Mouse (Mus musculus) olfactory bulb, adult 2 months (tissue): Measurements from ENCODE around the gene Haus8. TPM values are rescaled to one million over a fixed set of nuclear protein-coding genes. Genes with fewer than 3 reads are reported as not detected.
"Not testable (repeated sequence)": the region's sequence is repeated elsewhere in the genome, so short reads cannot be mapped to it uniquely, and the experiment has no call there.

Source experiments
- H3K27ac ChIP-seq: fragments of 200-500 bp; 2 replicates; pipeline ENCODE4 v1.5.1; 2012; ENCODE audit warnings: low read depth, low read length; ENCODE audit not compliant: insufficient read depth
- H3K4me1 ChIP-seq: fragments of 200-500 bp; 2 replicates; pipeline ENCODE4 v1.6.1; 2012; ENCODE audit warnings: low read length; ENCODE audit not compliant: control insufficient read depth, insufficient read depth
- H3K4me3 ChIP-seq: fragments of 200-500 bp; 2 replicates; pipeline ENCODE4 v1.5.1; 2012; ENCODE audit warnings: mild to moderate bottlenecking, low read depth, low read length, moderate library complexity; ENCODE audit not compliant: insufficient read depth
- CTCF ChIP-seq: fragments of 200-500 bp; IDR thresholded peaks from 2 replicates; pipeline ENCODE4 v1.5.1; 2012; ENCODE audit warnings: low read depth, mild to moderate bottlenecking, low read length, moderate library complexity; ENCODE audit not compliant: insufficient read depth
- POLR2A ChIP-seq: fragments of 200-500 bp; IDR thresholded peaks from 2 replicates; pipeline ENCODE4 v1.6.1; 2012; ENCODE audit warnings: mild to moderate bottlenecking, low read depth, low read length, moderate library complexity; ENCODE audit not compliant: insufficient read depth
- WGBS: fragments of 180-500 bp; shearing (Covaris S2); methylation state at CpG from one replicate; pipeline ENCODE4 v1.1.7; 2018; 5-methylcytosine and 5-hydroxymethylcytosine counted together
- polyA plus RNA-seq: library from polyadenylated mRNA; stranded (reverse); fragments of >200 nt; gene quantifications from 2 replicates; pipeline ENCODE4 v1.2.4, GENCODE M21; 2012; ENCODE audit warnings: low replicate concordance; ENCODE audit not compliant: missing spikeins, insufficient read depth, insufficient read length

The Haus8 gene
- polyA plus RNA-seq, 1 experiment: not detected

- H3K27ac ChIP-seq: no peak overlapping the region
- no peak for TF ChIP-seq POLR2A
- TF ChIP-seq CTCF: no peak
- no peak overlapping the region for H3K4me3 ChIP-seq
- H3K4me1 ChIP-seq: peaks cover 7% of the 10 kb centered on the region; the same call in 1 of the 2 replicates
- 96% methylated on average over 21 of the region's 21 CpGs for WGBS
Observed at GRCm38 (mm10) chr8:71290211-71290610, 17.5 kb upstream of the Haus8 start.

- 61% methylated on average over 7 of the region's 7 CpGs for WGBS
- no peak overlapping the region for H3K4me3 ChIP-seq
- TF ChIP-seq POLR2A: no peak
- TF ChIP-seq CTCF: no peak
- H3K4me1 ChIP-seq: peaks cover 9% of the 10 kb centered on the region
- H3K27ac ChIP-seq: no peak overlapping the region
Observed at GRCm38 (mm10) chr8:71289098-71289497, 16.4 kb upstream of the Haus8 start.

- TF ChIP-seq POLR2A (no peak), CTCF (no peak)
- no peak overlapping the region for H3K4me3 ChIP-seq
- 69% methylated on average over 3 of the region's 3 CpGs for WGBS
Observed at GRCm38 (mm10) chr8:71288441-71288949, 15.8 kb upstream of the Haus8 start.

GRCm38 (mm10) chr8:71286223-71286622, 13.5 kb upstream of the Haus8 start:
- H3K27ac ChIP-seq, H3K4me3 ChIP-seq: not testable (repeated sequence)
- peaks cover 19% of the 10 kb centered on the region for H3K4me1 ChIP-seq
- WGBS: 78% methylated on average over 2 of the region's 2 CpGs

More at GRCm38 (mm10) chr8:71288441-71288949, 15.8 kb upstream of the Haus8 start:
- H3K27ac ChIP-seq: no peak overlapping the region
- peaks cover 9% of the 10 kb centered on the region for H3K4me1 ChIP-seq

- no peak overlapping the region for H3K27ac ChIP-seq
- WGBS: 31% methylated on average over 5 of the region's 5 CpGs
- H3K4me3 ChIP-seq: no peak overlapping the region
- TF ChIP-seq POLR2A (no peak), CTCF (no peak)
- peaks cover 14% of the 10 kb centered on the region for H3K4me1 ChIP-seq
Observed at GRCm38 (mm10) chr8:71282621-71283020, 9.9 kb upstream of the Haus8 start.

- not testable (repeated sequence) for H3K27ac ChIP-seq, H3K4me3 ChIP-seq
- 22% methylated on average over 1 of the region's 1 CpGs for WGBS
- H3K4me1 ChIP-seq: peaks cover 14% of the 10 kb centered on the region
Observed at GRCm38 (mm10) chr8:71281731-71282130, 9.0 kb upstream of the Haus8 start.

- peaks cover 22% of the 10 kb centered on the region for H3K4me1 ChIP-seq
- not testable (repeated sequence) for H3K27ac ChIP-seq, H3K4me3 ChIP-seq
- 74% methylated on average over 1 of the region's 1 CpGs for WGBS
Observed at GRCm38 (mm10) chr8:71279409-71279808, 6.7 kb upstream of the Haus8 start.

- Histone ChIP-seq H3K27ac (no peak overlapping the region), H3K4me3 (no peak overlapping the region), H3K4me1 (peaks cover 23% of the 10 kb centered on the region)
- WGBS: 74% methylated on average over 3 of the region's 3 CpGs
- no peak for TF ChIP-seq POLR2A
- TF ChIP-seq CTCF: no peak
Observed at GRCm38 (mm10) chr8:71276166-71276565, 3.4 kb upstream of the Haus8 start.

- TF ChIP-seq CTCF (no peak), POLR2A (no peak)
- H3K4me3 ChIP-seq: no peak overlapping the region
Observed at GRCm38 (mm10) chr8:71274478-71274877, 1.7 kb upstream of the Haus8 start.

GRCm38 (mm10) chr8:71273151-71273510, 397 bp upstream of the Haus8 start:
- H3K4me3 ChIP-seq: peak overlapping the region; percentile 76
- H3K4me1 ChIP-seq: peaks cover 20% of the 10 kb centered on the region
- TF ChIP-seq CTCF (no peak), POLR2A (no peak)
- under 1% methylated on average over 14 of the region's 14 CpGs for WGBS
- 0 out of 2 replicates have a peak overlapping the region, but pooled peaks have one; percentile 4 for H3K27ac ChIP-seq

More at GRCm38 (mm10) chr8:71274478-71274877, 1.7 kb upstream of the Haus8 start:
- Histone ChIP-seq H3K27ac (no peak overlapping the region), H3K4me1 (peaks cover 20% of the 10 kb centered on the region)
